Mouse (Mus musculus) ES-Bruce4 (cell line): ENCODE results near the gene Cd24a.

ENCODE experiments used
- CTCF ChIP-seq: IDR thresholded peaks from one replicate; pipeline ENCODE4 v1.8.1; 2011; ENCODE audit warnings: low read depth, low read length
- POLR2A ChIP-seq: IDR thresholded peaks from one replicate; pipeline ENCODE4 v1.8.1; 2011; ENCODE audit warnings: low read length; ENCODE audit not compliant: insufficient read depth

- TF ChIP-seq CTCF (no peak), POLR2A (no peak)
These were observed 31.4 kb downstream of the Cd24a start for GRCm38 (mm10) chr10:43609507-43609906.
